Mouse (Mus musculus): Measurements from ENCODE around the gene Chst10.

Gene Chst10

DNA sequence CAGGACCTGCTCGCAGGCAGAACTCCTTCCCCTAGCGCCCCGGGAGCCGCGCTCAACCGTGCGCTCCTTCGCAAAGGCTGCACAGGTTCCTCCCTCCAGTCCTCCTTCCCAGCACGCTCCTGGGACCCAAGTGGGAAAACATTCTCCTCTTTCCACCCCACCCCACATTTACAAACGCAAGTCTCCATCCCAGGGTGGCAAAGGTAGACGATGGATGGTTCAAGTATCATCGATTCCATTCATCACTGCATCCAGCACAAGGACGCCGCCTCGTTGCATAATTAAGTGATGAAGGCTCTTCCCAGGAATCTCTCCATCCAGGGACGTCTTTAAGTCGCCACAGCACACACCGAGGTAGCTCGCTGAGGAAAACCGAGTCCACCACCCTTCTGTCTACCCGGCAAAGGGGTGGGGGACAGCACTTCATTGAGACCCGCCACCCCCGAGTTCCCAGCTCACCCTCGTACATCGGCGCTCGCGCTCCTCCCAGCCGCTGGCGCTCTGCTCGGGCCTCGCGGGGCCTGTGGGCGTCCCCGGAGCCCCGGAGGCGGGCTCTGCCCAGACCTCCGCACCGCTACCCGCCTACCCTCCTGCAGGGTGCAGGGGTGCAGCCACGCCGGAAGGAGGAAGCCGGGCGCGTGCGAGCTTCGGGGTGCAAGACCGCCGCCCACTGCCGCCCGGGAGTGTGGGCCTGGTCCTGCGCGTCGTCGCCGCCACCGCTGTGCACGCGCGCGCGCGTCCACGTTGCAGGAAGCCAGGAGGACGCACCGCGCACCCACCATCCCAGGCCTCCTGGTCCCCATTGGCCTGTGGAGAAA, at the start of gene Chst10:
TSS of gene Chst10 (minus strand) at position 731 of the 818 bp plus-strand sequence.
- DNase-seq, result peak; percentile 87

DNA sequence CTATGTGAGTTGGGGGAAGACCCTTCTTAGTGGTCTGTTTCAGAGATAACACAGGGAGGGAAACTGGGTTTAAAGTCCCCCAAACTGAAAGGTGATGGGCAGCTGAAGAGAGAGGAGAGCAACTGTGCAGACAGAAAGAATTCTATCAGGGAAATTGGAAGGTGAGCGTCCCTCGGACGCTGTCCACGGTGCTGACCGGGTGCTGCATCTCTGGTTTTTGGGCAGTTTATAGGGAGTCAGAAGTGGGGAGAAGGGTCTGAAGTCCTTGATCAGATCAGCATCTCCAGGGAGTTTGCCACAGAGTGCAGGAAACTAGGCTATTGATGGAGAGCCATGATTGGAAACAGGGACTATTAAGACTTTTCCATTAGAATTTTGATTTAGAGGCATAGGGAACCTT, 41.6 kb upstream of the Chst10 start:
- no peak for DNase-seq

DNA sequence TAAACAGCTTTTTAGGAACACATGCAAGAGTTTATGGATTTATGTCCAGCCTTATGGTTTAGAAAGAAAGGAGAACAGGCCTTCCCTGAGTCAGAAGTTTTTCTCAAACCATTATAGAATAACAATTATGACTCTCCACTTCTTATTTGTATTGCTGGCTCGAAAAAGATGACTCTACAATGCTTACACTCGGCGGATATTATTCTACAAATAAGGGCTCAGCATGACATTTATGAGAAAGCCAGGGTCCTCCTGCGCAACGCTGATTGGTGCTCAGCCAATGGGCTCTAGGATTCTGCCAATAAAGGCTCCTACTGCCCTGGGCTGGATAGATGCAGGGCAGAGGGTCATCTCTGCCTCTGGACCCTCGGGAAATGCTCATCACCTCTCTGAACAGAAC, 40.9 kb upstream of the Chst10 start, which contains the start of gene Nms:
TSS of gene Nms (plus strand) at position 301 of the 400 bp plus-strand sequence.
- no peak for DNase-seq

DNA sequence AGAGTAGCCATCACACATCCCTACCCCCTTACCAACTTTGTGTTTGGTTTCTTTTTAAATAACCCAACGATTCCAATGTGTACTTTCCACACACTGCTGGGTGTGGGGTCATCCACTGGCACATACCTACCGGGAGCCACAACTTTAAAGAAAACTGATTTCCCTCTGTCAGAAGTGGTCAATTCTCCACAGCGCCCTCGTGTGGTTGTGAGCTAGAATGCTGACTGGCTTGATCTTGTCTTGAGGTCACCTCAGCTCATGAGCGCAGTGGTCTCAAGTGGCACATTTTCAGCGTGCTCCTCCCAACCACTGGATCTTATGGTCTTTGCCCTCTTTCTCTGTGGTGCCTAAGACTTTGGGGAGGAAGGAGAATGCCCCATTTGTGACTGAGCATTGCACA, 38.8 kb upstream of the Chst10 start:
- no peak for DNase-seq

DNA sequence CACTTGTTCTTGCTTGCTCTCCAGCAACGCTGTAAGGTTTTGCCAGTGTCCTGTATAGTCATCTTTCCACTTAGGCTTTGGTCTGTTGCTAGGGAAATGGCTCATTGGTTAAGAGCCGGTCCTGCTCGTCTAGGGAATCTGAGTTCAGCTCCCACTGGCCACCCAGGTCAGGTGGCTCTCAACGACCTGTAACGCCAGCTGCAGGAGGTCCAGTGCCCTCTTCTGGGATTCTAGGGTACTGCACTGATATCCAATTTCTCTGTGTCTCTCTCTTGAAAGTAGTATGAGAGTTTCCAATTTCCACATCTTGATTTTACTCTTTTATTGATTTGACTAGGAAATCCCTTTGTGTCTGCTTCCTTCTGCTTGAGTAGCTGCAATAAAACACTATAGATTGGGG, 36.7 kb upstream of the Chst10 start:
- no peak for DNase-seq

DNA sequence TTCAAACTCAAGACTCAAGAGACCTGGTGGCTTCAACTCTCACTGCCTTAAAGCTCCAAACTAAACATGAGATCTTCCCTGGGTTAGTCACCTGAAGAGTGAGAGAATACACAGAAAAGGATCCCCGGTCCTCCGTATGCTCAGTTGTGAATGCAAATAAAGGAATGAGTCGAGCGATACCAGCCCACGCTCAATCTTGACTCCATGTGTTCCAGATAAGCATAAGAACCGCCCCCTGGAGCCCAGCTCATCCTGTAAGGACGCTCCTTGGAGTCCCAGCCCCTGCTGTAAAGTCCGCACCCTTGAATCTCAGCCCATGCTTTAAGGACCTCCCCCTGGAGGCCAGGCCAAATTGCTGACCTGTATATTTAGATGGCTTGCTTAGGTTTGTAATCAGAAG, 32.8 kb upstream of the Chst10 start:
- peak; percentile 57 for DNase-seq

DNA sequence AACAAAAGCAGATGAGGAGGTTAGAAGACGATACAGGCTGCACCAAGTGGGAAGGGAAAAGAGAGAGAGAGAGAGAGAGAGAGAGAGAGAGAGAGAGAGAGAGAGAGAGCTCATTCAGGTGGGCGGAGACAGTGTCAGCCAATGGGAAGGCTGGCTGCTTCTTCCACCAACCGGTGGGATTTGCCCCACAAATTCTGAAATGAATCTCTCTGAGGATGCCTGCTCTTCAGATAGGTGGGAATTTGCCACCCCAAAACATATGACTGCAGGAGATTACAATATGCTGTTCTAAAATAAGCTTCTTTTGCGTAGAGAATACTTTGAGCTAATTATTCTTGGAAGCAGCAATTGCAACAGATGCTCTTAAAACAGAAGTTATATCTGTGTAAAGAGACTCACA, 31.5 kb upstream of the Chst10 start:
- peak; percentile 39 for DNase-seq

DNA sequence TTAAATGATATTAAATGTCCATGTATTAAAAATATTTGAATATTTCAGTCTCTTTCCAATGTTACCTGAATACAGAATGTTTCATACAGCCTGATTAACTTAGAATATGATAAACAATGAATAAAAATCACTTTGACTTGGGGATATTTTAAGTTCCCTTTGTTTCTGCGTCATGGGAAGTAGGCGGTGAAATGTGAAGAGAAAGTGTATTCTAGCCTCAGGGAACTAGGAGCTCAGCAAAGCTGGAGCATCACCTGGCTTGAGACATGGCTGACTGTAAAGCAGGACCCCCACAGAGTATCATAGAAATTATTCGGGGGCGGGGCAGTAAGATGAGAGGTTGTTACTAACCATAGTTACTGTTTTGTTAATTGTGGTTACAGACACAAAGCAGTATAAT, 31.0 kb upstream of the Chst10 start:
- no peak for DNase-seq

DNA sequence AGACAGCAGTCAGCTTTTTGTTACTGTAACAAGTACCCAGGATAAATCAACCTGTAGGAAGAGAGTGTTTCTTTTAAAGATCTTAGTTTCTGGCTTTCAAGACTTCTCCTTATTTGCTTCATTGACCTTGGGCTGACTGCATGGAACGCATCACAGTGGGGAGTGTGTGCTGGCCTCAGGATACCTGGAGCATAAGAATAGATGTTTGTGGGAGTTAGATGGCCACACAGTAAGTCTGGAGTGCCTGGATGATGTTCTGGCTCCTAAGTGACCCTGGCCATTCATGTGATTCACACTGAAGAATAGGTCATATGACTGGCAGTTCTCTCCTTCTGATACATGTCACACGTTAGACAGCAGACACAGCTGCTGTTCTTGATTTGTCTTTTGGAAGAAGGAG, 6.0 kb upstream of the Chst10 start:
- DNase-seq, result no peak

DNA sequence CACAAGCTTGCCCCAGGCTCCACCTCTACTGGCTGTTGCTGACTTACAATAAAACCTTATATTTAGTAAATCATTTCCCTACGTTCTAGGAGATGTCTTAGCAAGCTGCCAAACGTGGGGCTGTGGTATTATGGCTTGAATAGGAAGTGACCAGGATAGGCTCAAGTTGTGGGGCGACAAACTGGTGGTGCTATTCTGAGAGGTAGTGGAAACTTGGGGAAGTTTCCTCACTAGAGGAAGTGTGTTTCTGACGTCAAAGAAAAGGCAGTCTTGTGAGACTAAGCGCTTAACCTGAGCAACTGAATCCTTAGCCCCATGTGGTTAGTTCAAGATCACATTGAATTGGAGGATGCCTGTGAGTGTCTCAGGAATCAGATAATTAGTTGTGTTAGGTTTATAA, 4.6 kb upstream of the Chst10 start:
- DNase-seq, result peak; percentile 56

DNA sequence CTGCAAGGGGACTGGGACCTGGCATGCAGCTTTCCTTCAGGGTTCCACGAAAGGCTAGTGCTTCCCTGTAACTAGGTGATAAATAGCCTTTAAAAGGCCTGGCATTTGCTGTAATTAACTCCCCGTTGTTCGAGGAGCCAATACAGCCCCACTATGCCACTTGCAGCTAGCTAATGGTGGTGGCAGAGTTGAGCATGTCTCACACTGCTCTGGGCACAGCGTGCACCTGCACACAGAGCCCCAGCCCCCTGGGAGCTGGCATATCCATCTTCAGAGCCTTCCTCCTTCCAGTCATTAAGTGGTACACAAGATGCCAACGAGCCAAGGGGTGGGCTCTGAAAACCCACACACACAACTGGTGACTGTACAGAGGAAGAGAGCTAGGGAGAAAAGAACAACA, 4.9 kb downstream of the Chst10 start:
- no peak for DNase-seq

DNA sequence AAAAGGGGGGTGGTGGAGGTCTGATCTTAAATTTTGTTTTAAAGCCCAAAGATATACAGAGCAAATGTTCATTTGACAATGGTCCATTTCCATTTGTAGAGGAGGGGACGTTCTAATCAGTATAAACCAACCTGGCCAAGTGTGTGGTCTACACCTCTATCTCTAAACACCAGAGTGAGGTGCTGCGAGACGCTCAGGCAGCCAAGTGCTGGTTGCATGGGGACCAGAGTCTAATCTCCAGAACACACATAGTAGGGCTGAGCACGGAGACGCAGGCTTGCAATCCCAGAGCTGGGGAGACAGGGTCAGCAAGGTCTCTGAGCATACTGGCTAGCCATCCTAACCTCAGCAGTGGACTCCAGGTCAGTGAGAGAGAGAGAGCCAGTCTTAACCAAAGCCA, 6.5 kb downstream of the Chst10 start:
- no peak for DNase-seq

DNA sequence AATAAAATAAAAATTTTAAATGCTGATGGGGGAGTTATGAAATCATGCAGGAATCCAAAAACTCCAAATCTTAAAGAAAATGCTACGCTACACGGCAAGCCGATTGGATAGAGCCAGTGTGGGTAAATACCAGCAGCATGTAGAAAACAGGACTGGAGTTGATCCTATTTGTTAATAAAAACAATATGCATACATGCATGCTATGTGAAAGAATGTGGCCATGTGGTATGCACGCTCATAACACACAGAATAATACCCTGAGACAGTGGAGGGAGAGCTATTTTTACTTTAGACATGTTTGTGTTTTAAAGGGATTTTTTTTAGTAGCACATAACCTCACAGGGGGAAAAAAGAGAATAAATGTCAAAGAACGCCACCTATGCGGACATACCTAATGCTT, 9.2 kb downstream of the Chst10 start:
- no peak for DNase-seq

DNA sequence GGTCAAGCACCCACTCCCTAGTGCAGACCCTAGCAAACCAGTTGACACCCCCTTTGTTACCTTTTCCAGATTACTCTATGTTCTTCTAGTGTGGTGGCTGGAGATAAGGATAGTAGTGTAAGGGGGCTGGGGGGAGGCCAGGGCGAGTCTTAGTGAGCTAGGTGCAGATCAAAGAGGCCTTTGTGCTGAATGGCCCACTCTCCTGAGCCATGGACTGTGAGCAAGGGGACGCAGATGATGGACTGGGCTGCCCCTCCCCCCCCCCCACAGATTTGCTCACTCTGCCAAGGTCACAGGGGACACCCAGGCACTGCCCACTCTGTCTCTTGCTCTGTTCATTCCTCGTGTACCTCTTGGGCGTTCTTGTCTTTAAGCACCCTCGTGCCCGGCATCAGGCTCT, 10.9 kb downstream of the Chst10 start:
- DNase-seq, result no peak

DNA sequence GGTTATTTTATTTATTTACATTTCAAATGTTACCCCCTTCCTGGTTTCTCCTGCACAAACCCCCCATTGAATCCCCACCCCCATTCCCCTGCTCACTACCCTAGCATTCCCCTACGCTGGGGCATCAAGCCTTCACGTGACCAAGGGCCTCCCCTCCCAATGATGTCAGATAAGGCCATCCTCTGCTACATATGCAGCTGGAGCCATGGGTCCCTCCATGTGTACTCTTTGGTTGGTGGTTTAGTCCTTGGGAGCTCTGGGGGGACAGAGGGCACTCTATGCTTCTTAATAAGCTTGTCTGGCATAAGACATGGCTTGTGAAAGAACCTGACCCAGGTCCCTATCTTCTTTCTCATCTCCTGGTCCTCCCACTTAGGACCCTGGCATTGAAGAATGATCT, 11.4 kb downstream of the Chst10 start:
- no peak for DNase-seq

DNA sequence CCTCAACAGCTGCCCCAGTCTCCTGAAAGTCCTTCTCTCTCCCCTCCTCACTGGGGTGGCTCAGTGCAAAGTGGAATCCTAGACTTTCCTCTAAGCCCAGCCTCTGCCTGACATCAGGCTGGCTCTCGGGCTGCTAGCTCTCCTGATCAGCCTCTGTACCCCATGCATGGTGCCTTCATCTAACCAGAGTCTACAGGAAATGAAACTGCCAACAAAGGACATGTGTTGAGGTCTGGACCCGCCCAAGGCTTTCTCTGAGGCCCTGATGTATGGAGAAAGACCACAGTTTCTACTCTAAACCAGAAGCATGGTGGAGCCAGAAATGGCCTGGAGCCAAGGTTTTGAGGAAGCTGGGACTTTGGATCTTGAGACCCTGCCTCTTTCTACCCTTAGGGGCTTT, 12.0 kb downstream of the Chst10 start:
- no peak for DNase-seq

DNA sequence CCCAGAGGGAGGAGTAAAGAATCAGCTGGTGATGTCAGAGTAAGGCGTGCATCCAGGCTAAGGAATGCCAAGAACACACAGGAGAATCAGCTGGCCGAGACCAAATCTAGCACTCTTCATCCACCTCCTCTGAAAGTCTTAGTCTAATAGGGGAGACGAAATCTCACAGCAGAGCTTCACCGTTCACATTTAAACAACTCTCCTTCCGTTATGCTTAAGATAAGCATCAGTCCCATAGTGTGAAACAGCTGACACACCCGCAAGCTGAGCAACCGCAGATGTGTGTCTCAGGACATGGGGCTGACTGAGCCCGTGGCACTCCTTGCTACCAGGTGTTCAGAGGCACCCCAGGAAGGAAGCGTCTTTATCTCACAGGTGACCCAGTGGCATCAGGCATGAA, 14.2 kb downstream of the Chst10 start:
- DNase-seq, result no peak

DNA sequence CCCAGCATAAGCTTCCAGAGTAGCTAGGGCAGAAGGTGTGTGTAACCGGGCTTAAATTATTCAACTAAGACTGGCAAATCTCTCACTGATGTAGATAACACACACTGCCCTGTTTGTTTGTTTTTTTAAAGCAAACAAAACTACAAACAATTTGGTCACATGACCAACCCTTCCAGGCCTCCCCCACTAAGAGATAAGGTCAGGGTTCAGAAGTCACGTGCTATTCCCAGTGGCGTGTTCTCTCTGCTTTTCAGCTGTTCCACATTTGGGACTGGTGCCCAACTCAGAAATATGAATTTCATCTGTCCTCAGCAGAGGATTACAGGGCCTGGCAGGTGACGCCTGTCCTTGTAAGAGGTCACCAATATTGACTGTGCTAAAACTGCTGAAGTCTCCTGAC, 15.2 kb downstream of the Chst10 start:
- no peak for DNase-seq

DNA sequence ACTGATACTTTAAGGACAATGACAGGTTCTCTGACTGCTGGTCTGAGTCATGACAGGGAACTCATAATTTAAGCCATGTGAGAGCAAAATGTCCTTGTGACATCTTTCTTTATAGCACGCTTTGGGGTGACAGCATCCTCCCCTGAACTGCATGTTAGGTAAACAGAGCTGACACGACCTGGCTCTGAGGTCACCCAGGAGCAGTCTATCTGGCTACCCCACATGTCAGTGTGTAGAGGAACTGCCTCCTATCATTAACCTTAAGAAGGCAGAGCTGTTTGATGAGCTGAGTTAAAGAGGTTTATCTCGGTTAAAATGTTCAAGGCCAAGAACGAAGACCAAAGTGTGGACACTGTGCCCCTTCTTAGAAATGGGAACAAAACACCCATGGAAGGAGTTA, 16.6 kb downstream of the Chst10 start:
- no peak for DNase-seq

DNA sequence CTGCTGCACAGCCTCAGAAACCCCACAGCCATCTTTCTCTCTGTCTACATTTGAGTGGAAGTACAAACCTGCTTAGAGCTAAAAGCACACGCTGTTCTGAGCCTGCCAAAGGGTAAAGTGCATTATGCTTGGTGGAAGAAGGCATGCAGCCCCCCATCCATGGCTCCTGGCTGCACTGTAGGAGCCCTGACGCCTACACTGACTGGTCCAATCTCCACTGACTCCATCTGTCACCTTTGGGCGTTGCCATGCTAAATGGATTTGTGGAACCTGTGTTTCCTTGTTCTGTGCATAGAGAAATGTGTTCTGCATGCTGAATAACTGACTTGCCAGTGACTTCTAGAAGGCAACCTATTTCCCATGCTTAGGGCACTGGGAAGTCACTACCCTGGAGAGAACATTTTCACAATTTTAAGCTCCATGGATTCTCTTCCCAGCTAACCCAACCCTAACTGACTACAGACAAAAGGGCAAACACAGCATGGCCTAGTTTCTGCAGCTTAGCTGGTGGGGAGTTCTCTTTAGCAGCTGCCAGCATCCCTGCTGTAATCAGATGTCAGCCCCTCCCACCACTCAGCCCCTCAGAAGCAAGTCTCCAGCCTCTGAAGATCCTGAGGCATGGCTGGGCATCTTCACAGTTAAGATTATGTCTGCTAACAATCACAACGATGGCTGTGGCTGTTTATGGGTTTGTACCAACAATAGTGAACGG, 21.1 kb downstream of the Chst10 start:
- DNase-seq, result no peak

DNA sequence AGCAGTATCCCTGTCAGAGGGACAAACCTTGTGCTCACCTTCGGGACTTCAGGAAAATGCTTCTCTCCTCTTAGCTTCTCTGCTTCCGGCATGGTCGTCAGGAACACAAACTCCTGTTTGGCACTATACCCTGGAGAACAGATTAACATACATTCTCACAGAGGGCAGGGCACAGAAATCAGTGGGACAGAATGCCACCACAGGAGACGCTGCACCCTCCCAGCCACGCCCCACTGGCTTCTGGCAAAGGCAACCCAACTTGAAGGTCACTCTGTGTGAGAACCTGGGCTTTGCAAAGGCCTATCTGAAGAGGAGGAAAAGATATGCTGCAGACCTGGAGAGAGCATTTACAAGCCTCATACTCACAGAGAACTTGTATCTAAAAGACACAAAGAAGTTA, 24.1 kb downstream of the Chst10 start:
- no peak for DNase-seq

DNA sequence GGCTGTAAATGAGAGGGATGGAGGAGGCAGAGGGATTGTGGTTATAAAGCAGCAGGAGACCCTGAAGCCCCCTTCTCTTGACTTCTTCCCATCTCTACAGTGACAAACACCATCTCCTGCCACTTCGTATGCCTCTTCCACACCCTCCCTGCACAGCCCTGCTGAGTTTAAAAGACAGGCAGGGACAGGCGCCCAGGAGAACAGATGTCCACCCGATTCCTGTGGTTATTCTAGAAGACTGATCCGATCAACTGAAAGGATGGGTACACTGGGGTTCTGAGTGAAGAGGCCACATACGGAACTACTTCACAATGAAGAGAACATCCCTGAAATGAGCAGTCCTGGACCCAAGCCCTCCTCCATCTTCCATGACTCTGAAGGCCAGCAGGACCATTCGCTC, 26.1 kb downstream of the Chst10 start:
- DNase-seq, result no peak

DNA sequence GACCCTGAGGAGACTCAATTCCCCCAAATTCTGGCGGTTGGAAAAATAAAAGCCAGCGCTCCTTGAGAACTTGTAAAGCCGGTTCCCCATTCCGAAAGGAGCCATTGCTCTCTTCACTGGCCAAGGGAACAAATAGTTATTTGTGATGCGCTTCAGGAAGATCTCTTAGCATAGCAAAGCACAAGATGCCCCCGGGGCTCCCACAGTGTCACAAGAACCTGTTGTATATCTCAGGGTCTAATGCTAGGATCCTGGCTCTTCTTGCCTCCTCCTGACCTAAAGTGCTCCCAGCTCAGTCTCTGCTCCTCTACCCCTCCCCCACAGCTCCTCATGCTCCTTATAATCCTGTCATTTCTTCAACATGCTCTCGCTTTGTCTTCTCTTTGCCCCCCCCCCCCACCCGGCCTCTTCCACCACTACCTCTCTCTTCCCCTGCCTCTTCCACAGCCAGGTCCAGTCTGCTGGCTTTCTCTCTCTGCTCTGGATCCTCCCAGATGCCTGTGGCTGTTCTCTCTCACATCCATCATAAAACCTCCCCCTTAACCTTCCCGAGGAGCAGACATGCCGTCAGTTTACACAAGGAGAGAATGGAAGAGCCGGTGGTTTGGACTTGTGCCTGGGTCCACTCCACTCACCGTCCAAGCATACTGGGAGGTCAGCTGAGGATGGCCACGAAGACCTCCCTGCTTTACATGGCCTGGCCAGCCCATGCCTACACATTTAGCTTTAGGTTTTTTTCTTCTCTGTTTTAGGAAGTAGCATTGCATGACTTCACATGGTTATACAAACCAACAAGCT, 28.4 kb downstream of the Chst10 start:
- no peak for DNase-seq

DNA sequence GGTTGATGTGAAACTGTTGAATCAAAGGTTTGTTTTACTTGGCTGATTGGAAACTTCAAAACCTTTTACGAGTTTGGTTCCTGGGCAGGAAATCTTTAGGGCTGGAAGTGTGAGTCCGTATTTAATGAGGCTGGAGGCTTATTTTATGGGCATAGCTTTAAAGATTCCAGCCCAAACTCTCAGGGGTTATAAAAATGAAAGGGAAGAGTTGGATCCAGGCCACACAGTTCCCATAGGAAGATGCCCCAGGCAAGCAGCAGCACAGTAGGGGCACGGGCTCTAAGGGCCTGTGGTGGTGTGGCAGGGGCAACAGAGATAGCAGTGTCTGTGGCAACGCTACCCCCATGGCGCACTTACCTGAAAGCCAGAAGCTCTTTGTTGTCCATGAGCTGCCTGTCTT, 31.7 kb downstream of the Chst10 start:
- no peak for DNase-seq

Measured in layer of hippocampus, adult 9-11 months (tissue).